10 mouse cellular contexts compared by ENCODE assay signal in the genomic region with DNA sequence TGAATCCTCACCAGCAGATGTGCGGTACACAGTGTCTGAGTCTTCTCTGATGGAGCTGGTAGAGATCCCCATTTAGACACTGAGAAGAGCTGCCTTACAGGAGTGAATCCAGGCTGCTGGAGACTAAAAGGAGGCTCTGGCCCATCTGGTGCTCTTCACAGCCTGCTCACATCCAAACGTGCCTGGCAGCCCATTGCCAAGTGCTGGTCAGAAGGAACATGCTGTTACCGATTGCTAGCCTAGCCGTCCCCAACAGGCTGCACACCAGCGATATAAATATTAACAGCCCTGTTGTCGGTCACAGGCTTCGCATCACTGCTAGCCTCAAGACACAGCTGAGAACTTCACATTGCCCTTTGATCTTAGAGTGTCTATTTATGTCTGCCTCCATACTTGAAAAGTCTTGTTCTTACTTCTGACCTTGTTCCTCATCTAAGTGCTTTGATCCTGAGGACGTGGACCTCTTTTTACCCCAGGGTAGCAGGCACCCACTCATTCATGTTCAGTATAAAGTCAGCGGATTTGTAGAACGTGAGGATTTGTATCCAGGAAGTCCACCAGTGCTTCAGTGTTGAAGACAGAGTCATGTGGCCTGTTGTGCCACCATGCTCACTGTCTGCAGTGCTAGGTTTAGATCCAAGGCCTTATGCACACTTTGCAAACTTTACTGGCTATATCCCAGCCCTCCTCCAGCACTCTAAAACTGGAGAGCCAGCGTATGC. TPM values are rescaled to one million over a fixed set of nuclear protein-coding genes. Genes with fewer than 3 reads are reported as not detected.
DNase-seq lines count a peak whose midpoint lies in the region; ATAC-seq lines count a peak whose summit lies in the region.
"Had no signal": no experiment of that assay in that cellular context is flagged by ENCODE, and none has a peak within 500 bp of the region (broad histone marks: within the 10 kb centered on the region; RNA-seq: fewer than 3 reads in every experiment).

No protein-coding gene starts in this region.

- no peak overlapping the region for H3K27ac ChIP-seq in kidney, embryonic 14.5 days (ENCODE audit: low read depth, low read length)
- no peak overlapping the region for H3K27ac ChIP-seq in intestine, embryonic 16.5 days (ENCODE audit: low read length)
- H3K27ac ChIP-seq: forebrain, embryonic 13.5 days; midbrain, embryonic 13.5 days had no signal

- no peak for ATAC-seq in kidney, embryonic 14.5 days (ENCODE audit: low FRiP score, low TSS enrichment)
- no peak for ATAC-seq in intestine, embryonic 16.5 days
- ATAC-seq: forebrain, embryonic 13.5 days; midbrain, embryonic 13.5 days had no signal

- H3K9ac ChIP-seq in kidney, embryonic 14.5 days (ENCODE audit: low read depth, low read length) = no peak overlapping the region
- no peak overlapping the region for H3K9ac ChIP-seq in intestine, embryonic 16.5 days (ENCODE audit: low read depth, low read length)
- H3K9ac ChIP-seq: forebrain, embryonic 13.5 days; midbrain, embryonic 13.5 days had no signal

- peak; percentile 74 for DNase-seq in kidney, adult 11 months
- peak; percentile 61 to 63 for DNase-seq in cerebellum, postnatal 14 days
- peak; percentile 69 for DNase-seq in kidney, postnatal 14 days
- DNase-seq in left cerebral cortex, postnatal 36 days (ENCODE audit: low spot score in 2 of 2) = peak; percentile 76 to 80
- DNase-seq in Muller cell, postnatal 12 days (ENCODE audit: inconsistent ontology term) = no peak
- DNase-seq in heart, postnatal 4 days = no peak

- 93% methylated on average over 11 of the region's 11 CpGs for WGBS in kidney, embryonic 14.5 days
- 94% methylated on average over 11 of the region's 11 CpGs for WGBS in intestine, embryonic 16.5 days

- peaks cover 80% of the 10 kb centered on the region for H3K36me3 ChIP-seq in kidney, embryonic 14.5 days (ENCODE audit: control insufficient read depth, insufficient read depth, low read length)
- peaks cover 34% of the 10 kb centered on the region for H3K36me3 ChIP-seq in intestine, embryonic 16.5 days (ENCODE audit: control insufficient read depth, insufficient read depth, low read length)

- no peaks in the 10 kb centered on the region for H3K27me3 ChIP-seq in kidney, embryonic 14.5 days (ENCODE audit: control insufficient read depth, insufficient read depth, low read length)
- no peaks in the 10 kb centered on the region for H3K27me3 ChIP-seq in intestine, embryonic 16.5 days (replicated peaks; ENCODE audit: control insufficient read depth, insufficient read depth, low read length)
- H3K27me3 ChIP-seq: forebrain, embryonic 13.5 days; midbrain, embryonic 13.5 days had no signal

- no peak overlapping the region for H3K4me3 ChIP-seq in kidney, embryonic 14.5 days (ENCODE audit: low read length)
- H3K4me3 ChIP-seq in intestine, embryonic 16.5 days (ENCODE audit: low read length) = no peak overlapping the region
- H3K4me3 ChIP-seq: forebrain, embryonic 13.5 days; midbrain, embryonic 13.5 days had no signal

- intact Hi-C loops in left cerebral cortex, postnatal 36 days (cut with DNase I) = no loop called here

- no peaks in the 10 kb centered on the region for H3K9me3 ChIP-seq in kidney, embryonic 14.5 days (ENCODE audit: control insufficient read depth, low read length)
- H3K9me3 ChIP-seq in intestine, embryonic 16.5 days (ENCODE audit: control insufficient read depth, low read length) = no peaks in the 10 kb centered on the region
- H3K9me3 ChIP-seq: forebrain, embryonic 13.5 days; midbrain, embryonic 13.5 days had no signal

- H3K4me2 ChIP-seq in kidney, embryonic 14.5 days (replicated peaks; ENCODE audit: low read depth, low read length) = no peak overlapping the region
- H3K4me2 ChIP-seq in intestine, embryonic 16.5 days (ENCODE audit: low read depth, low read length) = no peak overlapping the region
- H3K4me2 ChIP-seq: forebrain, embryonic 13.5 days; midbrain, embryonic 13.5 days had no signal

- no peaks in the 10 kb centered on the region for H3K4me1 ChIP-seq in kidney, embryonic 14.5 days (ENCODE audit: control insufficient read depth, insufficient read depth, low read length)
- peaks cover 2% of the 10 kb centered on the region; the same call in 1 of the 2 replicates for H3K4me1 ChIP-seq in intestine, embryonic 16.5 days (ENCODE audit: control insufficient read depth, insufficient read depth, low read length)
- H3K4me1 ChIP-seq: forebrain, embryonic 13.5 days; midbrain, embryonic 13.5 days had no signal

RNA-seq across cellular contexts. Expression of a gene that starts 17.4 kb away (rescaled TPM):
- 2.7 and 3.3 TPM in 2 replicates for polyA plus RNA-seq in kidney, embryonic 14.5 days (2014; fragmentation: Nextera tagmentation; extraction: Ambion mirVana)
- 1 to 10 TPM; 2.2 to 3.6 TPM for total RNA-seq in left cerebral cortex, postnatal 36 days (2021)
- 2.1 TPM in 2 replicates for polyA plus RNA-seq in intestine, embryonic 16.5 days (2015; fragmentation: Nextera tagmentation; extraction: Ambion mirVana)
- total RNA-seq in heart, postnatal 4 days (2021) = 1 to 10 TPM; 1.1 to 1.8 TPM

RNA-seq across cellular contexts. Expression of a gene that starts 25.8 kb away (rescaled TPM):
- polyA plus RNA-seq in kidney, embryonic 14.5 days (2014; fragmentation: Nextera tagmentation; extraction: Ambion mirVana) = 31.5 and 44.6 TPM in 2 replicates
- total RNA-seq in left cerebral cortex, postnatal 36 days (2021) = 1 to 10 TPM; 1.1 to 1.5 TPM
- 259 and 260 TPM in 2 replicates for polyA plus RNA-seq in intestine, embryonic 16.5 days (2015; fragmentation: Nextera tagmentation; extraction: Ambion mirVana)
- under 1 TPM; 0.47 to 0.50 TPM for total RNA-seq in heart, postnatal 4 days (2021)

RNA-seq across cellular contexts. Expression of a gene that starts 52.2 kb away (rescaled TPM):
- 36.4 and 61.6 TPM in 2 replicates for polyA plus RNA-seq in kidney, embryonic 14.5 days (2014; fragmentation: Nextera tagmentation; extraction: Ambion mirVana)
- 10 to 100 TPM; 86.6 to 86.8 TPM for total RNA-seq in left cerebral cortex, postnatal 36 days (2021)
- 34.5 and 37.5 TPM in 2 replicates for polyA plus RNA-seq in intestine, embryonic 16.5 days (2015; fragmentation: Nextera tagmentation; extraction: Ambion mirVana)
- total RNA-seq in heart, postnatal 4 days (2021) = 10 to 100 TPM; 45.1 to 49.6 TPM

RNA-seq across cellular contexts. Expression of a gene that starts 53.3 kb away (rescaled TPM):
- 0.69 and 1.3 TPM in 2 replicates for polyA plus RNA-seq in kidney, embryonic 14.5 days (2014; fragmentation: Nextera tagmentation; extraction: Ambion mirVana)
- total RNA-seq in left cerebral cortex, postnatal 36 days (2021) = 10 to 100 TPM in 1 of 2 experiments, 1 to 10 TPM in 1; 6.9 to 10.8 TPM
- polyA plus RNA-seq in intestine, embryonic 16.5 days (2015; fragmentation: Nextera tagmentation; extraction: Ambion mirVana) = 0.17 and 0.28 TPM in 2 replicates
- total RNA-seq in heart, postnatal 4 days (2021) = 1 to 10 TPM in 1 of 2 experiments, under 1 TPM in 1; 0.68 to 1.5 TPM

RNA-seq across cellular contexts. Expression of a gene that starts 57.6 kb away (rescaled TPM):
- 10.2 and 16.2 TPM in 2 replicates for polyA plus RNA-seq in kidney, embryonic 14.5 days (2014; fragmentation: Nextera tagmentation; extraction: Ambion mirVana)
- 10 to 100 TPM; 44.2 to 54.7 TPM for total RNA-seq in left cerebral cortex, postnatal 36 days (2021)
- 16.6 and 21.4 TPM in 2 replicates for polyA plus RNA-seq in intestine, embryonic 16.5 days (2015; fragmentation: Nextera tagmentation; extraction: Ambion mirVana)
- 10 to 100 TPM; 22.8 to 25.9 TPM for total RNA-seq in heart, postnatal 4 days (2021)

Comparison
In these comparisons a context has a peak if more than half of its experiments do, and no peak if none do; other contexts are left out.
1. DNase-seq: peak in kidney, adult 11 months (single experiment), cerebellum, postnatal 14 days (2 of 2), kidney, postnatal 14 days (single experiment) and left cerebral cortex, postnatal 36 days (2 of 2); none in Muller cell, postnatal 12 days (single experiment) and heart, postnatal 4 days (single experiment).